In the genomic region with DNA sequence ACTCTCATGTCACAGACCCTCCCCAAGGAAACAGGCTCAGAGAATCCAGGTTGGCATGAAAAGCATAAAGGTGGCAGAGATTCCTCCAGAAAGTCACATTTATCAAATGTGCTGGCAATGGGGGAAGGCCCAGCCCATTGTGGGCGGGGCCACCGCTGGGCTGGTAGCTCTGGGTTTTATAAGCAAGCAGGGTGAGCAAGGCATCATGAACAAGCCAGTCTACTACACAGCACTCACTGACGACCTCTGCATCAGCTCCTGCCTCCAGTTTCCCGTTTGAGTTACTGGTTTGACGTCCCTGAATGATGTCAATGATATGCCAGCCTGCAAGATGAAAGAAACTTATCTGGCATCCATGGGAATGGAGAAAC, we compare ENCODE assay signal across 9 mouse cellular contexts. TPM values are rescaled to one million over a fixed set of nuclear protein-coding genes. Genes with fewer than 3 reads are reported as not detected.
DNase-seq lines count a peak whose midpoint lies in the region; ATAC-seq and TF ChIP-seq lines count a peak whose summit lies in the region.
"Had no signal": no experiment of that assay in that cellular context is flagged by ENCODE, and none has a peak within 500 bp of the region (broad histone marks: within the 10 kb centered on the region; RNA-seq: fewer than 3 reads in every experiment).

No protein-coding gene starts in this region.

- peak overlapping the region; percentile 18; the same call in 1 of the 2 replicates for H3K4me2 ChIP-seq in heart, embryonic 15.5 days
- H3K4me2 ChIP-seq in embryonic facial prominence, embryonic 15.5 days (replicated peaks) = peak overlapping the region; percentile 8; the same call in 1 of the 2 replicates
- peak overlapping the region; percentile 68 for H3K4me2 ChIP-seq in liver, postnatal 0 days (ENCODE audit: low read depth, low read length)
- H3K4me2 ChIP-seq in forebrain, embryonic 11.5 days (ENCODE audit: low read depth, low read length, severe bottlenecking) = no peak overlapping the region
- H3K4me2 ChIP-seq: neural tube, embryonic 13.5 days had no signal

- intact Hi-C loops in heart, postnatal 25 days (cut with DNase I) = no loop called here

- H3K4me3 ChIP-seq in heart, embryonic 15.5 days = no peak overlapping the region
- peak overlapping the region; percentile 56; the same call in 1 of the 2 replicates for H3K4me3 ChIP-seq in G1E (ENCODE audit: low read depth, low read length)
- H3K4me3 ChIP-seq in embryonic facial prominence, embryonic 15.5 days (replicated peaks) = no peak overlapping the region
- peak overlapping the region; percentile 15 for H3K4me3 ChIP-seq in liver, postnatal 0 days (ENCODE audit: low read depth, low read length)
- no peak overlapping the region for H3K4me3 ChIP-seq in forebrain, embryonic 11.5 days (ENCODE audit: low read depth, low read length)
- H3K4me3 ChIP-seq: neural tube, embryonic 13.5 days had no signal

- no peak for TF ChIP-seq CTCF in G1E (IDR thresholded peaks at IDR 0.05; ENCODE audit: low read depth, low read length)
- no peak for TF ChIP-seq CTCF in liver, postnatal 0 days (IDR thresholded peaks at IDR 0.05; ENCODE audit: low read depth)

- no peak for TF ChIP-seq EP300 in liver, postnatal 0 days (IDR thresholded peaks at IDR 0.05; ENCODE audit: low read depth)

- no peak overlapping the region for H3K9ac ChIP-seq in heart, embryonic 15.5 days
- no peak overlapping the region for H3K9ac ChIP-seq in embryonic facial prominence, embryonic 15.5 days
- peak overlapping the region; percentile 38; the same call in 1 of the 2 replicates for H3K9ac ChIP-seq in liver, postnatal 0 days (replicated peaks)
- H3K9ac ChIP-seq in forebrain, embryonic 11.5 days (ENCODE audit: low read length) = no peak overlapping the region
- H3K9ac ChIP-seq: neural tube, embryonic 13.5 days had no signal

- DNase-seq in heart, postnatal 25 days (ENCODE audit: low spot score) = no peak
- DNase-seq in G1E (ENCODE audit: low spot score) = no peak
- DNase-seq in liver, postnatal 0 days = peak; percentile 62
- DNase-seq in forebrain, embryonic 11.5 days (ENCODE audit: low spot score) = no peak
- DNase-seq in cerebellum, postnatal 10 days = no peak
- DNase-seq in right cerebral cortex, postnatal 36 days (ENCODE audit: low spot score in 2 of 2) = no peak

- peak overlapping the region; percentile 66 for H3K27ac ChIP-seq in heart, embryonic 15.5 days
- no peak overlapping the region; the same call in none of the 2 replicates for H3K27ac ChIP-seq in embryonic facial prominence, embryonic 15.5 days (replicated peaks)
- peak overlapping the region; percentile 67; the same call in 1 of the 2 replicates for H3K27ac ChIP-seq in liver, postnatal 0 days (ENCODE audit: low read depth)
- H3K27ac ChIP-seq in forebrain, embryonic 11.5 days (ENCODE audit: low read depth, low read length) = no peak overlapping the region
- H3K27ac ChIP-seq: neural tube, embryonic 13.5 days had no signal

- no peaks in the 10 kb centered on the region for H3K27me3 ChIP-seq in heart, embryonic 15.5 days
- H3K27me3 ChIP-seq in G1E (ENCODE audit: insufficient read depth, low read length) = peaks cover 33% of the 10 kb centered on the region
- H3K27me3 ChIP-seq in embryonic facial prominence, embryonic 15.5 days = no peaks in the 10 kb centered on the region
- no peaks in the 10 kb centered on the region for H3K27me3 ChIP-seq in liver, postnatal 0 days (ENCODE audit: insufficient read depth, low read length)
- H3K27me3 ChIP-seq in forebrain, embryonic 11.5 days (ENCODE audit: control insufficient read depth, insufficient read depth, low read length) = no peaks in the 10 kb centered on the region
- H3K27me3 ChIP-seq: neural tube, embryonic 13.5 days had no signal

- peaks cover 30% of the 10 kb centered on the region for H3K4me1 ChIP-seq in heart, embryonic 15.5 days (replicated peaks)
- peaks cover 42% of the 10 kb centered on the region for H3K4me1 ChIP-seq in G1E (ENCODE audit: insufficient read depth, low read depth, low read length)
- H3K4me1 ChIP-seq in embryonic facial prominence, embryonic 15.5 days = peaks cover 20% of the 10 kb centered on the region
- peaks cover 15% of the 10 kb centered on the region for H3K4me1 ChIP-seq in liver, postnatal 0 days (ENCODE audit: insufficient read depth)
- no peaks in the 10 kb centered on the region for H3K4me1 ChIP-seq in forebrain, embryonic 11.5 days (replicated peaks; ENCODE audit: control insufficient read depth, insufficient read depth, low read length)

- 15% methylated on average over 5 of the region's 5 CpGs for WGBS in heart, embryonic 15.5 days
- WGBS in embryonic facial prominence, embryonic 15.5 days = 27% methylated on average over 5 of the region's 5 CpGs
- 21% methylated on average over 5 of the region's 5 CpGs for WGBS in liver, postnatal 0 days (ENCODE audit: insufficient replicate concordance)
- WGBS in forebrain, embryonic 11.5 days = 38% methylated on average over 5 of the region's 5 CpGs

- ATAC-seq in heart, embryonic 15.5 days (replicated peaks; ENCODE audit: insufficient number of reproducible peaks, insufficient read depth, low FRiP score, low read depth) = no peak
- ATAC-seq in G1E (ENCODE audit: extremely low read depth, insufficient number of reproducible peaks, low FRiP score, poor library complexity, severe bottlenecking) = peak; percentile 45; the same call in 1 of the 2 replicates
- no peak for ATAC-seq in embryonic facial prominence, embryonic 15.5 days (ENCODE audit: insufficient number of reproducible peaks, low FRiP score, low TSS enrichment, low read depth)
- peak; percentile 85 for ATAC-seq in liver, postnatal 0 days
- no peak for ATAC-seq in forebrain, embryonic 11.5 days (replicated peaks; ENCODE audit: low FRiP score)

- H3K36me3 ChIP-seq in heart, embryonic 15.5 days = no peaks in the 10 kb centered on the region
- H3K36me3 ChIP-seq in G1E (replicated peaks) = no peaks in the 10 kb centered on the region
- no peaks in the 10 kb centered on the region for H3K36me3 ChIP-seq in embryonic facial prominence, embryonic 15.5 days
- no peaks in the 10 kb centered on the region for H3K36me3 ChIP-seq in liver, postnatal 0 days (replicated peaks; ENCODE audit: insufficient read depth, low read length)
- H3K36me3 ChIP-seq in forebrain, embryonic 11.5 days (ENCODE audit: control insufficient read depth, insufficient read depth, low read length) = no peaks in the 10 kb centered on the region
- H3K36me3 ChIP-seq: neural tube, embryonic 13.5 days had no signal

- H3K9me3 ChIP-seq in heart, embryonic 15.5 days (replicated peaks) = no peaks in the 10 kb centered on the region
- no peaks in the 10 kb centered on the region for H3K9me3 ChIP-seq in G1E (replicated peaks)
- H3K9me3 ChIP-seq in embryonic facial prominence, embryonic 15.5 days (replicated peaks) = no peaks in the 10 kb centered on the region
- H3K9me3 ChIP-seq in liver, postnatal 0 days (ENCODE audit: low read length) = no peaks in the 10 kb centered on the region
- no peaks in the 10 kb centered on the region for H3K9me3 ChIP-seq in forebrain, embryonic 11.5 days (ENCODE audit: control insufficient read depth, low read length)
- H3K9me3 ChIP-seq: neural tube, embryonic 13.5 days had no signal

RNA-seq across cellular contexts. Expression of a gene that starts 10.0 kb away (rescaled TPM):
- 59.3 and 75.3 TPM in 2 replicates for polyA plus RNA-seq in heart, embryonic 15.5 days (2015; fragmentation: Nextera tagmentation; extraction: Ambion mirVana)
- 100 to 1,000 TPM; 179 to 215 TPM for total RNA-seq in heart, postnatal 25 days (2021)
- total RNA-seq in G1E (2014; fragmentation: Nextera tagmentation) (34.5 and 36.0 TPM in 2 replicates), G1E (2017) (41.6 and 45.2 TPM in 2 replicates)
- polyA plus RNA-seq in G1E (2012) = 60.5 and 61.0 TPM in 2 replicates
- polyA plus RNA-seq in embryonic facial prominence, embryonic 15.5 days (2015; fragmentation: Nextera tagmentation; extraction: Ambion mirVana) = 66.8 and 67.1 TPM in 2 replicates
- 20.6 and 24.3 TPM in 2 replicates for polyA plus RNA-seq in liver, postnatal 0 days (2015; fragmentation: Nextera tagmentation; extraction: Ambion mirVana)
- 48.2 and 50.5 TPM in 2 replicates for polyA plus RNA-seq in forebrain, embryonic 11.5 days (2014; fragmentation: Nextera tagmentation; extraction: Ambion mirVana)

RNA-seq across cellular contexts. Expression of a gene that starts 36.2 kb away (rescaled TPM):
- polyA plus RNA-seq in heart, embryonic 15.5 days (2015; fragmentation: Nextera tagmentation; extraction: Ambion mirVana) = 22.9 and 23.4 TPM in 2 replicates
- total RNA-seq in heart, postnatal 25 days (2021) = 10 to 100 TPM; 49.0 to 53.0 TPM
- total RNA-seq in G1E (2014; fragmentation: Nextera tagmentation) (12.3 and 15.7 TPM in 2 replicates), G1E (2017) (5.6 and 6.5 TPM in 2 replicates)
- polyA plus RNA-seq in G1E (2012) = 2.0 and 2.3 TPM in 2 replicates
- 21.5 and 23.8 TPM in 2 replicates for polyA plus RNA-seq in embryonic facial prominence, embryonic 15.5 days (2015; fragmentation: Nextera tagmentation; extraction: Ambion mirVana)
- polyA plus RNA-seq in liver, postnatal 0 days (2015; fragmentation: Nextera tagmentation; extraction: Ambion mirVana) = 2.7 and 3.2 TPM in 2 replicates
- polyA plus RNA-seq in forebrain, embryonic 11.5 days (2014; fragmentation: Nextera tagmentation; extraction: Ambion mirVana) = 35.3 and 35.4 TPM in 2 replicates

RNA-seq across cellular contexts. Expression of a gene that starts 52.2 kb away (rescaled TPM):
- polyA plus RNA-seq in heart, embryonic 15.5 days (2015; fragmentation: Nextera tagmentation; extraction: Ambion mirVana) = 24.0 and 24.5 TPM in 2 replicates
- 10 to 100 TPM in 1 of 2 experiments, 1 to 10 TPM in 1; 9.3 to 11.8 TPM for total RNA-seq in heart, postnatal 25 days (2021)
- total RNA-seq in G1E (2014; fragmentation: Nextera tagmentation) = not detected in 2 replicates
- total RNA-seq in G1E (2017) = not detected in 2 replicates
- polyA plus RNA-seq in G1E (2012) = not detected in 2 replicates
- polyA plus RNA-seq in embryonic facial prominence, embryonic 15.5 days (2015; fragmentation: Nextera tagmentation; extraction: Ambion mirVana) = 3.9 and 5.5 TPM in 2 replicates
- polyA plus RNA-seq in liver, postnatal 0 days (2015; fragmentation: Nextera tagmentation; extraction: Ambion mirVana) = 6.2 and 6.4 TPM in 2 replicates
- 2.3 and 2.5 TPM in 2 replicates for polyA plus RNA-seq in forebrain, embryonic 11.5 days (2014; fragmentation: Nextera tagmentation; extraction: Ambion mirVana)

Comparison
In these comparisons a context has a peak if more than half of its experiments do, and no peak if none do; other contexts are left out.
1. ATAC-seq: peak in G1E (single experiment) and liver, postnatal 0 days (single experiment); none in heart, embryonic 15.5 days (single experiment), embryonic facial prominence, embryonic 15.5 days (single experiment) and forebrain, embryonic 11.5 days (single experiment).
2. H3K27ac ChIP-seq: peak in heart, embryonic 15.5 days (single experiment) and liver, postnatal 0 days (single experiment); none in embryonic facial prominence, embryonic 15.5 days (single experiment) and forebrain, embryonic 11.5 days (single experiment).
3. H3K4me3 ChIP-seq: peak in G1E (single experiment) and liver, postnatal 0 days (single experiment); none in heart, embryonic 15.5 days (single experiment), embryonic facial prominence, embryonic 15.5 days (single experiment) and forebrain, embryonic 11.5 days (single experiment).